Comparison of ENCODE assay signal across 32 mouse cellular contexts in the genomic region with DNA sequence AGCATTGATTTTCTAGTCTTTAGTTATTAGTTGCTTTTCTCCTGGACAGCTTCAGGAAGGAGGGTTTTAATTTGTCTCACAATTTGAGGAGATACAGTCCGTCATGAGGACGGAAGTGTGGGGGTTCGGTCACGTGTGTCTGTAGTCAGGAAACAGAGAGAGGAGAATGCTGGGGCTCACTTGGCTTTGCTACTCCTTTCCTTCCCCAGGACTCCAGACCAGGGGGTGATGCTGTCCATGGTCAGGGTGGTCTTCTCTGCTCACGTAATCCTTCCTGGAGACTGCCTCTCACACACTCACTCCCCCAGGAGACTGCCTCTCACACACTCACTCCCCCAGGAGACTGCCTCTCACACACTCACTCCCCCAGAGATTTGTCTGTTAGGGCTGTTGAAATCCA.
"Had no signal": no experiment of that assay in that cellular context is flagged by ENCODE, and none has a peak within 500 bp of the region (broad histone marks: within the 10 kb centered on the region; RNA-seq: fewer than 3 reads in every experiment).

No protein-coding gene starts in this region.

- ATAC-seq: liver, embryonic 12.5 days; liver, postnatal 0 days; lung, postnatal 0 days; midbrain, embryonic 13.5 days; midbrain, embryonic 15.5 days; midbrain, embryonic 16.5 days had no signal

- H3K27ac ChIP-seq: limb, embryonic 10.5 days; limb, embryonic 12.5 days; limb, embryonic 13.5 days; limb, embryonic 15.5 days; liver, embryonic 12.5 days; liver, embryonic 14.5 days; liver, embryonic 15.5 days; lung, embryonic 15.5 days; macrophage; midbrain, embryonic 10.5 days; midbrain, embryonic 12.5 days; midbrain, embryonic 13.5 days; midbrain, embryonic 15.5 days; neural tube, embryonic 12.5 days had no signal

- H3K4me3 ChIP-seq: limb, embryonic 10.5 days; limb, embryonic 12.5 days; limb, embryonic 13.5 days; limb, embryonic 15.5 days; liver, embryonic 12.5 days; liver, embryonic 13.5 days; liver, embryonic 15.5 days; lung, embryonic 15.5 days; megakaryocyte, embryonic 14.5 days; midbrain, embryonic 10.5 days; midbrain, embryonic 12.5 days; midbrain, embryonic 13.5 days; midbrain, embryonic 15.5 days; myocyte; neural tube, embryonic 12.5 days had no signal

- H3K9ac ChIP-seq: limb, embryonic 12.5 days; limb, embryonic 13.5 days; limb, embryonic 15.5 days; liver, embryonic 12.5 days; liver, embryonic 13.5 days; liver, embryonic 14.5 days; liver, embryonic 15.5 days; liver, postnatal 0 days; lung, embryonic 14.5 days; lung, embryonic 15.5 days; midbrain, embryonic 12.5 days; midbrain, embryonic 13.5 days; midbrain, embryonic 15.5 days; neural tube, embryonic 12.5 days had no signal

- DNase-seq: left cerebral cortex, postnatal 4 days; liver; liver, embryonic 13.5 days; liver, postnatal 0 days; lung, adult 18-20 months; lung, adult 2 months; lung, embryonic 14.5 days; lung, postnatal 10 days; lung, postnatal 14 days; lung, postnatal 36 days; lung, postnatal 4 days; midbrain, embryonic 14.5 days had no signal

- H3K4me1 ChIP-seq: limb, embryonic 10.5 days; limb, embryonic 12.5 days; limb, embryonic 13.5 days; limb, embryonic 15.5 days; liver, embryonic 13.5 days; liver, embryonic 15.5 days; lung, embryonic 15.5 days; midbrain, embryonic 10.5 days; midbrain, embryonic 12.5 days; midbrain, embryonic 13.5 days; midbrain, embryonic 15.5 days; neural tube, embryonic 12.5 days had no signal

- H3K4me2 ChIP-seq: limb, embryonic 12.5 days; limb, embryonic 13.5 days; limb, embryonic 15.5 days; liver, embryonic 11.5 days; liver, embryonic 12.5 days; liver, embryonic 13.5 days; liver, embryonic 15.5 days; lung, embryonic 14.5 days; lung, embryonic 15.5 days; midbrain, embryonic 11.5 days; midbrain, embryonic 12.5 days; midbrain, embryonic 13.5 days; midbrain, embryonic 15.5 days; neural tube, embryonic 12.5 days had no signal

- H3K9me3 ChIP-seq: limb, embryonic 10.5 days; limb, embryonic 12.5 days; limb, embryonic 13.5 days; limb, embryonic 15.5 days; liver, embryonic 12.5 days; liver, embryonic 13.5 days; liver, embryonic 15.5 days; lung, embryonic 15.5 days; megakaryocyte, embryonic 14.5 days; midbrain, embryonic 10.5 days; midbrain, embryonic 12.5 days; midbrain, embryonic 13.5 days; midbrain, embryonic 15.5 days; neural tube, embryonic 12.5 days had no signal

- H3K27me3 ChIP-seq: limb, embryonic 12.5 days; limb, embryonic 13.5 days; limb, embryonic 15.5 days; liver, embryonic 12.5 days; liver, embryonic 13.5 days; liver, embryonic 15.5 days; lung, embryonic 15.5 days; megakaryocyte, embryonic 14.5 days; midbrain, embryonic 12.5 days; midbrain, embryonic 13.5 days; midbrain, embryonic 15.5 days; neural tube, embryonic 12.5 days had no signal
